Mouse (Mus musculus): ENCODE data around the gene Ube2u. TPM values are rescaled to one million over a fixed set of nuclear protein-coding genes. Genes with fewer than 3 reads are reported as not detected.
A peak's percentile ranks its signal among the peaks of the same experiment; 100 is the strongest.
"Not testable (repeated sequence)": the region's sequence is repeated elsewhere in the genome, so short reads cannot be mapped to it uniquely, and the experiment has no call there.

The Ube2u gene
- 0.06 and 0.12 TPM in 2 replicates for polyA plus RNA-seq (2015; fragmentation: Nextera tagmentation; extraction: Ambion mirVana)

DNA sequence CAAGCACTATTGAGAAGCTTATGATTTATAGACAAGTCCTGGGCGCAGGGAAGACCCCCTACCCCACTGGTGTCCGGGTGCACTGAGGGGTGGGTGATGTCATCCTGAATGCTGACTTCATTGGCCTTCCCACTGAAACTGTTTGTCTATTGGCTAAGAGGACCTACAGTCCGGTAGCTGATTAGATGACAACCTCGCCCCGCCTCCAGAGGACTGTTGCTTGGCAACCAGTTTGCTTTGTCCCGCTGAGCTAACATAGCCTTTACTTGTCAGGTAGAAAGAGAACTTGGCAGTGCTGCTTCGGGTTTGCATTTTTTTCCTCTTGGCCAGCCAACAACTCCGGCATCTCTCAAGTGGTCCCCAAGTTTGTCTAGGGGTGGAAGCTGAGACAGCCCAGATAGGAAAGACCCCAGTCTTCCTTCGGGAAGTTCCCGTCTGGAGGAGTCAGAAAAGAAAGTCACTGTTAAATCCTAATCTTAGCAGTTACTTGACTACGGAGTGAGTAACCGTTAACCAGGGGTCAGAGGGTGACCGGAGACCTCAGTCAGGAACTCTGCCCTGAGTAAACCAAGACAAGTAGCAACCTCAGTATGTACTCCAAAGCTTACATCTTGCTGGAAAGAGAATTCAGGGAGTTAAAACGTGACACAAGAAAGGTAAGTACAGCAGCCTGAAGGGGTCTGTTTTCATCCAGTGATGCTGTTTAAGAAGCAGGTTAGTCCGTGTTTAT, at the start of gene Ube2u:
Ube2u (plus strand) TSS at position 258 of the 730 bp plus-strand sequence.
- DNase-seq = no peak
- no peaks in the 10 kb centered on the region for H3K27me3 ChIP-seq
- 33% methylated on average over 15 of the region's 15 CpGs for WGBS (ENCODE audit: insufficient replicate concordance)
- no peak within 1 kb of the TSS for H3K27ac ChIP-seq
- H3K36me3 ChIP-seq = no peaks in the 10 kb centered on the region
- no peak within 1 kb of the TSS for H3K9ac ChIP-seq
- H3K4me3 ChIP-seq (replicated peaks) = peak within 1 kb of the TSS; percentile 27; the same call in 1 of the 2 replicates
- ATAC-seq (ENCODE audit: low read depth) = no peak
- no peaks in the 10 kb centered on the region for H3K9me3 ChIP-seq (replicated peaks)
- no peaks in the 10 kb centered on the region for H3K4me1 ChIP-seq (replicated peaks)
- peak within 1 kb of the TSS; percentile 37 for H3K4me2 ChIP-seq

DNA sequence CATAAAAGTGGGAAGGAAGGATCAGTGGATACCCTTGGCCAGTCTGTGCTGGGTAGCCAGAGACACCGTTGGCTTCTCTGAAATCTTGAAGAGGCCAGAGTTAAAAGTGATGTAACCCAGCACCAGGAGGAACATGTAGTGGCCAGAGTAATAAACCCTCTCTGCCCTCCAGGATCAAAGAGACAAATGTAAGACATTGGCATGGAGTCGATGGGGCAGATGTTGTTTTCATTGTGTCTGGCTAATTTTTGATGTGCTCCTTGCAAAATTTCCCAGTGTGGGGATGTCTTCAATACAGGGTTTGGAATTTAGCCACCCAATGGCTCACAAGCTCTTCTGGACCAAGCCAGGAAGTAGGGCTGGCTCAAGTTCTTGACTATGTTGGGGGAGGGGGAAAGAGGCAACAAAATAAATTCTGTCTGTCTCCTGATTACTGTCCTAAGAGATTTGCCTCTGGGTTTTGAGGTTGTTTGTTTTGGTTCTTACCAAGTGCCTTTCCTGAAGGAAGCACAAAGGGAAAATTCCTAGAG, 49.2 kb upstream of the Ube2u start:
- no peaks in the 10 kb centered on the region for H3K4me1 ChIP-seq (replicated peaks)
- H3K9ac ChIP-seq = no peak overlapping the region
- H3K4me3 ChIP-seq (replicated peaks) = no peak overlapping the region
- no peak overlapping the region for H3K4me2 ChIP-seq
- DNase-seq (no peak), ATAC-seq (ENCODE audit: low read depth) (no peak)
- H3K9me3 ChIP-seq (replicated peaks) = no peaks in the 10 kb centered on the region
- H3K36me3 ChIP-seq = no peaks in the 10 kb centered on the region
- no peaks in the 10 kb centered on the region for H3K27me3 ChIP-seq
- WGBS (ENCODE audit: insufficient replicate concordance) = 52% methylated on average over 2 of the region's 2 CpGs
- no peak overlapping the region for H3K27ac ChIP-seq

DNA sequence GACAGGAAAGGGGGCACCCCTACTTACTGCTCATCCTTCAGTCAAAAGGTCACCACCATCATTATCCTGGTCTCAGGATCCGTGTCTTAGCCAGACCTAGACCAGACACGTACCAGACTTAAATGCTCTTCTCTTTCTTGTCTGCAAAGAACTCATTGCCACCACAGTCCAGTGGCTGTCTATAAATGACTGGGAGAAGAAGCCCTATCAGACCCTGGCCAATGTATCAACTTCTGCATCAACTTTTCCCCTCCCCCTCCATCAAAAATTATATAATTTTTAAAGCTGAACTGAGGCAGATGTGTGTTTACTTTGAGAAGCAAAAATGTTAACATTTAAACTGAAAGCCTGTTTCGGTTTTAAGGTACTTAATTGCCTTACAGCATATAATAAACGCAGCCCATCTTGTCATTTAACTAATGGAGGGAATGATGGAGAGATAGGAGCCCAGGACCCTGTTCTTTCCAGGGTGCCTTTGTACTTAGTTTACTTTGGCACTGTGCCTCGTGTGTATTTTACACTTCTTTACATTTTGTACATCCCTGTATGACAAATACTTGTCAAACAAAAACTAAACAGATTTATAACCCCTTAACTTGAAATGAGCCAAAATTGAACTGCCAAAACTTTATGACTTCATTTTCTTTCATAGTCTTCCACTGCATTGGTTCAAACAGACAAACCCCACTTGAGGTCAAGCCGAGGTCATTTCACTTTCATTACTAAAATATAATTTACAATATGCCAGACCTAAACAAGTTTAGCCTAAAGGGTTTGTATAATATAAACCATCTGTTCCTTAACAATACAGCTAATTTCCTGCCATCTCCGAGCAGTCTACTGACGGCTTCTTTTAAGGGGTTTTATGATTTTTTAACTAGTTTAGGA, 43.1 kb upstream of the Ube2u start:
- no peak overlapping the region for H3K4me2 ChIP-seq
- H3K9me3 ChIP-seq (replicated peaks) = no peaks in the 10 kb centered on the region
- H3K27me3 ChIP-seq = no peaks in the 10 kb centered on the region
- H3K4me3 ChIP-seq (replicated peaks) = no peak overlapping the region
- H3K9ac ChIP-seq = no peak overlapping the region
- no peak overlapping the region for H3K27ac ChIP-seq
- DNase-seq (no peak), ATAC-seq (ENCODE audit: low read depth) (no peak)
- no peaks in the 10 kb centered on the region for H3K4me1 ChIP-seq (replicated peaks)
- WGBS (ENCODE audit: insufficient replicate concordance) = 52% methylated on average over 8 of the region's 8 CpGs
- no peaks in the 10 kb centered on the region for H3K36me3 ChIP-seq

DNA sequence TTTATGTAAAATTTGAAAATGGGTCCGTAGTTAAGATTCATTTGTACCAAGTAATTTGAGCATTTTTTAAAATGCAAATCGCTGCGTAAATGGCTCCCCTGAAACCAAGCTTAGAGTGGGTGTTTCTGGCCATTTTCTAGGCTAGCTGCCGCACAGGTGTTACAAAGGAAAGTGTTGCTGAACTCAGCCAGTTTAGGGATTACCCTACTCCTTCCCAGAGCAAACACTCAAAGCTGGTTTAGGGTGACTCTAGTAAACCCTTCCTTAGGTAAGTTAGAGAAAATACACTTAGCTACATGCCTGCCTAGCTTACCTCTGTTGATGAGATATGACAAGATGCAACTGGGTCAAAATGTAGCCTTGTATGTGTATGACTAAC, 42.5 kb upstream of the Ube2u start:
- H3K4me3 ChIP-seq (replicated peaks) = no peak overlapping the region
- no peaks in the 10 kb centered on the region for H3K9me3 ChIP-seq (replicated peaks)
- H3K4me1 ChIP-seq (replicated peaks) = no peaks in the 10 kb centered on the region
- H3K4me2 ChIP-seq = no peak overlapping the region
- ATAC-seq (ENCODE audit: low read depth) = no peak
- WGBS (ENCODE audit: insufficient replicate concordance) = 59% methylated on average over 4 of the region's 4 CpGs
- H3K27ac ChIP-seq = no peak overlapping the region
- H3K27me3 ChIP-seq = no peaks in the 10 kb centered on the region
- H3K36me3 ChIP-seq = no peaks in the 10 kb centered on the region
- DNase-seq = no peak
- no peak overlapping the region for H3K9ac ChIP-seq

DNA sequence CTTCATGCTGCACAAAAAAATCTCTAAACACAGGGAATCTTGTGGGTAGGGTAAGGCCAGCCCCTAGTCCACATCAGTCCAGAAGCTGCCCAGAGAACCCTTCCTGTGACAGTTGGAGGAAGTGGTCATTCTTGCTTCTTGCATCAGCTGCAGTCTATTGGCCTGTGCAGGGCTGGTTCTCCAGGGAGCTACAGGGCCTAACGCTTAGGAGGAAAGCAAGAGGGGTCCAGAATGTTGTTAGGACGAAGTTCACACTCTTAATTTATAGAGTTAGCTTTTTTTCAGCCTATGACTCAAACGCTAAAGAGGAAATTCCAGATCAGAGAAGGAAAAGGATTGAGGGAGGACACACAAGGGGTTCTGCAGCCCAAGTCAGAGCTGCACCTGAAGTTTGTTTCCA, 31.8 kb upstream of the Ube2u start:
- Histone ChIP-seq H3K4me1 (replicated peaks) (no peaks in the 10 kb centered on the region), H3K36me3 (no peaks in the 10 kb centered on the region), H3K27ac (no peak overlapping the region), H3K4me3 (replicated peaks) (no peak overlapping the region), H3K27me3 (no peaks in the 10 kb centered on the region), H3K4me2 (no peak overlapping the region), H3K9ac (no peak overlapping the region), H3K9me3 (replicated peaks) (no peaks in the 10 kb centered on the region)
- WGBS (ENCODE audit: insufficient replicate concordance) = 25% methylated on average over 3 of the region's 3 CpGs
- ATAC-seq (ENCODE audit: low read depth) (no peak), DNase-seq (no peak)

DNA sequence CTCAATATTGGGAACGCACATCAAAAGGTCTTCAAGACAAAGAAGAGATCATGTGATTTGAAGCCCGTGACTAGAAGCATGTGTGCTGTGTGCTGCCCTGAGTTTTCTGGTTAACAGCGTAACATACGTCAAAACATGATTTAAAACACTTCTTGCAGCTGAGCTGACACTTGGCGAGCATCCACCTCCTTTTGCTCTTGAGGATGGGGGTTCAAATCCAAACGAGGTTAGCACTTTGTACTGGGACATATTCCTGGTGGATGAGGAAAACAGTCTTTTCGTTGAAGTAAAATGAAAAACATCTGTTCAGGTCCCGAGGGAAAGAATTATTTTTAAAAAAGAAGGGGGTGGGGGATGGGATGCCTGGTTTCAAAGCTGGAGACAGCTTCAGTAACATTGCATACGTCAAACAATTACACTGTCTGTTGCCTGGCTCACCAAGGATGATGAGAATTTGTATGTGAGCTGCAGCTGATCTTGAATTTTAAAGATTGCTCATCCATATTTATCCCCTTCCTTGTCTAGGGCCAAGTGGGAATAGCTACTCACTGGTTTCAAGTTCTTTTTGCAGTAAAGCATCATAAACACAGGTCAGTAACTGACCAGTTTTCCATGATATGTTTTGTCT, 16.0 kb upstream of the Ube2u start:
- Histone ChIP-seq H3K9ac (no peak overlapping the region), H3K4me2 (no peak overlapping the region), H3K4me3 (replicated peaks) (no peak overlapping the region), H3K27ac (no peak overlapping the region), H3K36me3 (no peaks in the 10 kb centered on the region), H3K27me3 (no peaks in the 10 kb centered on the region), H3K9me3 (replicated peaks) (no peaks in the 10 kb centered on the region), H3K4me1 (replicated peaks) (no peaks in the 10 kb centered on the region)
- no peak for ATAC-seq (ENCODE audit: low read depth)
- DNase-seq = no peak
- WGBS (ENCODE audit: insufficient replicate concordance) = 57% methylated on average over 9 of the region's 9 CpGs

DNA sequence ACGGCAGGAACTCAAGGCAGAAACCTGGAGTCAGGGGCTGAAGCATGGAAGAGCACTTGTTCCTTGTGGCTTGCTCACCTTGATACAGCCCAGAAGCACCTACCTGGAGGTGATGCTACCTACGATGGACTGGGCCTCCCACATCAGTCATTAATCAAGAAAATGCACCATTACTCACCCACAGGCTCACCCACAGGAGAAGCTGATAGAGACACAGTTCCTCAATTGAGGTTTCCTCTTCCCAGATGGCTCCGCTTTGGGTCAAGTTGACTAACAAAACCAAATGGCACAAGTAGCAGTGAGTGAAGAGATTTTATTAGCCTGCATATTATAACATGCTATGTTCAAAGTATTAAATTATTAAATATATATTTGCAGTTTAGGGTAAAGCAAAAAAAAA, 9.8 kb downstream of the Ube2u start:
- Histone ChIP-seq H3K9me3 (replicated peaks) (no peaks in the 10 kb centered on the region), H3K9ac (no peak overlapping the region), H3K36me3 (no peaks in the 10 kb centered on the region), H3K27ac (no peak overlapping the region), H3K4me1 (replicated peaks) (no peaks in the 10 kb centered on the region), H3K4me2 (no peak overlapping the region), H3K27me3 (no peaks in the 10 kb centered on the region), H3K4me3 (replicated peaks) (no peak overlapping the region)
- ATAC-seq (ENCODE audit: low read depth) = no peak
- WGBS (ENCODE audit: insufficient replicate concordance) = 35% methylated on average over 3 of the region's 3 CpGs
- DNase-seq = no peak

DNA sequence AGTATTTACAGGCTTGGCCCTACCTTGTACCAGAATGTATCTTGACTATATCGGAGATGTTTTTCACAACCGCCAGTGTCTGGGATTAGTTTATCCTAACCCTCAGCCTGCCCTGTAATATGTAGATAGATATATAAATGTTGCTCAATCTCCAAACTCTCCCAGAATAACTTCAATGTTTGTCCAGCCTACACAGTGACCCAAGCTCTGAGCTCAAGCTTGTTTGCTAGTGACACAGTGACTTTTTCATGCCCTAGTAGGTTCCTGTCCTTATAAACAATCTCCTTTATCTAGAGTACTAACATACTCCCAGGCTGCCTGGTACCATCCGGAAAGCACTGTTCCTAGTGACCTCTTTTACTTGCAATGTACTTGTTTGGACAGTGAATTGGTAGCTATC, 16.5 kb downstream of the Ube2u start:
- Histone ChIP-seq H3K9me3 (replicated peaks) (no peaks in the 10 kb centered on the region), H3K27me3 (no peaks in the 10 kb centered on the region), H3K9ac (no peak overlapping the region), H3K4me1 (replicated peaks) (no peaks in the 10 kb centered on the region), H3K36me3 (no peaks in the 10 kb centered on the region), H3K4me2 (no peak overlapping the region), H3K27ac (no peak overlapping the region), H3K4me3 (replicated peaks) (no peak overlapping the region)
- WGBS (ENCODE audit: insufficient replicate concordance) = 64% methylated on average over 3 of the region's 3 CpGs
- ATAC-seq (ENCODE audit: low read depth) = no peak
- no peak for DNase-seq

DNA sequence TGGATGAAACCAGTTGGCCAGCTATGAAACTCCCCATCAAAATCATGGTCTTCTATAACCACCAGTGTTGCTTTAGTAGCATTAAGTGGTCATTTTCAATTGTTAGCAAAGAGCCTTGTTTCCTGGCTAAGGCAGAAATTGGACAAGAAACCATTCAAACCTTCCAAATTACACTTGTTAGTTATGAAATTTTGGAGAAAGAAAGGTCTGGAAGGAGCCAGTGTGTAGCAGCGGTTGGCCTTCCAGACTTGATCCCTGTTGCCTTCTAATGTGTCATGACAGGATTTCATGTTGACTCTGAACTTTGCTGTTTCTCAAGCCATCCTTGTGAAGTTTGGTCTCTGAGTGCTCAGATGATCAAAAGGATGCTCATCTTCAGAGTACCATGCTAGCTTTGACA, 17.9 kb downstream of the Ube2u start:
- H3K36me3 ChIP-seq = no peaks in the 10 kb centered on the region
- WGBS (ENCODE audit: insufficient replicate concordance) = 59% methylated on average over 1 of the region's 1 CpGs
- no peaks in the 10 kb centered on the region for H3K27me3 ChIP-seq
- ATAC-seq (ENCODE audit: low read depth) (no peak), DNase-seq (no peak)
- no peak overlapping the region for H3K4me3 ChIP-seq (replicated peaks)
- no peak overlapping the region for H3K4me2 ChIP-seq
- no peaks in the 10 kb centered on the region for H3K9me3 ChIP-seq (replicated peaks)
- H3K27ac ChIP-seq = no peak overlapping the region
- no peaks in the 10 kb centered on the region for H3K4me1 ChIP-seq (replicated peaks)
- no peak overlapping the region for H3K9ac ChIP-seq

DNA sequence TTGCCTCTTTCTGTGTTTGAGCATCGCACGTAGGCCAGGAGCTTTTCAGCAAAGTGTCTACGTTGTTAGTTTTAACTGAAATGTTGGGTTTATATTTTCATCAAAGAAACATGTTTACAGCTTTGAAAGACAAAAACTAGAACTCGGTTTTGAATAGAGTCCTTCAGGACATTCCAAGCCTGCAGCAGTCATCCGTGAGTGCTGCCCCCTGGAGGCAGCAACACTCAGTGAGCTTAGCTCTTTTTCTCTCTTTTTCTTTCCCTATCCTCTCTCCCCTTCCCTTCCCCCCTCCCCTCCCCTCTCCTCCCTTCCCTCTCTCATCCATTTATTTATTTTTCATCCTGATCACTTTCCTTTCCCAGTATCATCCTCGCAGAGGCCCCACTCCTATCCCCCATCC, 19.5 kb downstream of the Ube2u start:
- no peak overlapping the region for H3K9ac ChIP-seq
- H3K27me3 ChIP-seq = no peaks in the 10 kb centered on the region
- H3K27ac ChIP-seq = no peak overlapping the region
- no peak overlapping the region for H3K4me2 ChIP-seq
- no peaks in the 10 kb centered on the region for H3K9me3 ChIP-seq (replicated peaks)
- 48% methylated on average over 6 of the region's 6 CpGs for WGBS (ENCODE audit: insufficient replicate concordance)
- no peak for ATAC-seq (ENCODE audit: low read depth)
- no peak for DNase-seq
- H3K4me3 ChIP-seq (replicated peaks) = no peak overlapping the region
- H3K4me1 ChIP-seq (replicated peaks) = no peaks in the 10 kb centered on the region
- no peaks in the 10 kb centered on the region for H3K36me3 ChIP-seq

DNA sequence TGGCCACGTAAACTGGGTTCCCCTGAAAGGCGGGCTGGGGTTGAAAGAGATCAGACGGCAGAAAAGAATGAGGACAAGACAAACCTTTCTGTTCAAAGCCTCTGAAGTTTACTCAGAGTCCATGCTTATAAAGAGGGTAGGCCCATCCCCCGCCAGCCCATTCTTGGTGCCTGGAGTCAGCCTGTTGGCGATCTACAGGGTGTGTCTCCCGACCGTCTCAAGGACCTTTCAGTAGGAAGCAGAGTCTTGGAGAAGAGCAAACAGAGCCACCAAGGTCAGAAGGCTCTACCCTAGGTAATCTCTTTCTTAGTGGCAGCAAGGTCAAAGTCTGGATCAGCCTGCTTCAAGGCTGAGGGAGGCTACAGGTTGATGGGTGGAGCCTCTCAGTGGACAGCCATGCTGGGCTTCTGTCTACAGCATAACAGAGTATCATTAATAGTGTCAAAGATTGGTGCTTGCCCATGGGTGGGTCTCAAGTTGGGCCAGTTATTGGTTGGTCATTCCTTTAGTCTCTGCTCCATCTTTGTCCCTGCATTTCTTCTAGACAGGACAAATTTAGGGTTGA, 20.5 kb downstream of the Ube2u start:
- H3K4me1 ChIP-seq (replicated peaks); H3K36me3 ChIP-seq; ATAC-seq (ENCODE audit: low read depth); H3K4me3 ChIP-seq (replicated peaks); H3K27ac ChIP-seq; H3K27me3 ChIP-seq; H3K9ac ChIP-seq; H3K4me2 ChIP-seq; DNase-seq; H3K9me3 ChIP-seq (replicated peaks): not testable (repeated sequence)
- 75% methylated on average over 7 of the region's 7 CpGs for WGBS (ENCODE audit: insufficient replicate concordance)
